Mouse (Mus musculus): ENCODE data around the gene Pyy. TPM values are rescaled to one million over a fixed set of nuclear protein-coding genes. Genes with fewer than 3 reads are reported as not detected.

The Pyy gene
- polyA plus RNA-seq, 1 experiment from 2014 or later = not detected

GRCm38 (mm10) chr11:102142355-102142754 is 34.7 kb upstream of the Pyy start:
- Histone ChIP-seq H3K9ac (ENCODE audit: low read length) (no peak overlapping the region), H3K27ac (ENCODE audit: low read length) (no peak overlapping the region), H3K4me2 (ENCODE audit: low read depth, low read length) (no peak overlapping the region), H3K9me3 (replicated peaks; ENCODE audit: control insufficient read depth, low read length) (no peaks in the 10 kb centered on the region), H3K4me1 (ENCODE audit: control insufficient read depth, insufficient read depth, low read length) (peaks cover 19% of the 10 kb centered on the region), H3K36me3 (ENCODE audit: control insufficient read depth, insufficient read depth) (no peaks in the 10 kb centered on the region), H3K4me3 (ENCODE audit: low read length) (no peak overlapping the region), H3K27me3 (ENCODE audit: control insufficient read depth, insufficient read depth, low read length) (peaks cover 36% of the 10 kb centered on the region)
- no peak for ATAC-seq (replicated peaks; ENCODE audit: extremely low read depth, insufficient read depth, low FRiP score)
- WGBS = 70% methylated on average over 7 of the region's 7 CpGs

GRCm38 (mm10) chr11:102140508-102140907 is 32.9 kb upstream of the Pyy start:
- no peaks in the 10 kb centered on the region for H3K36me3 ChIP-seq (ENCODE audit: control insufficient read depth, insufficient read depth)
- H3K9me3 ChIP-seq (replicated peaks; ENCODE audit: control insufficient read depth, low read length) = no peaks in the 10 kb centered on the region
- no peak for ATAC-seq (replicated peaks; ENCODE audit: extremely low read depth, insufficient read depth, low FRiP score)
- no peak overlapping the region for H3K4me3 ChIP-seq (ENCODE audit: low read length)
- H3K4me1 ChIP-seq (ENCODE audit: control insufficient read depth, insufficient read depth, low read length) = peaks cover 5% of the 10 kb centered on the region; the same call in 1 of the 2 replicates
- H3K4me2 ChIP-seq (ENCODE audit: low read depth, low read length) = no peak overlapping the region
- WGBS = 2% methylated on average over 5 of the region's 5 CpGs
- no peak overlapping the region for H3K9ac ChIP-seq (ENCODE audit: low read length)
- no peak overlapping the region for H3K27ac ChIP-seq (ENCODE audit: low read length)
- peaks cover 17% of the 10 kb centered on the region for H3K27me3 ChIP-seq (ENCODE audit: control insufficient read depth, insufficient read depth, low read length)

GRCm38 (mm10) chr11:102138447-102138740 is 30.8 kb upstream of the Pyy start:
- WGBS = under 1% methylated on average over 18 of the region's 18 CpGs
- Histone ChIP-seq H3K27ac (ENCODE audit: low read length) (no peak overlapping the region), H3K36me3 (ENCODE audit: control insufficient read depth, insufficient read depth) (no peaks in the 10 kb centered on the region), H3K9me3 (replicated peaks; ENCODE audit: control insufficient read depth, low read length) (no peaks in the 10 kb centered on the region), H3K4me2 (ENCODE audit: low read depth, low read length) (peak overlapping the region; percentile 61), H3K4me1 (ENCODE audit: control insufficient read depth, insufficient read depth, low read length) (0 out of 2 replicates have a peak, but pooled peaks cover 2% of the 10 kb centered on the region), H3K4me3 (ENCODE audit: low read length) (peak overlapping the region; percentile 34), H3K27me3 (ENCODE audit: control insufficient read depth, insufficient read depth, low read length) (0 out of 2 replicates have a peak, but pooled peaks cover 6% of the 10 kb centered on the region), H3K9ac (ENCODE audit: low read length) (no peak overlapping the region)
- no peak for ATAC-seq (replicated peaks; ENCODE audit: extremely low read depth, insufficient read depth, low FRiP score)

GRCm38 (mm10) chr11:102137625-102138446 is 30.2 kb upstream of the Pyy start:
- H3K4me1 ChIP-seq (ENCODE audit: control insufficient read depth, insufficient read depth, low read length) = 0 out of 2 replicates have a peak, but pooled peaks cover 2% of the 10 kb centered on the region
- H3K9ac ChIP-seq (ENCODE audit: low read length) = no peak overlapping the region
- 0 out of 2 replicates have a peak, but pooled peaks cover 6% of the 10 kb centered on the region for H3K27me3 ChIP-seq (ENCODE audit: control insufficient read depth, insufficient read depth, low read length)
- no peak for ATAC-seq (replicated peaks; ENCODE audit: extremely low read depth, insufficient read depth, low FRiP score)
- WGBS = 37% methylated on average over 13 of the region's 13 CpGs
- no peak overlapping the region for H3K27ac ChIP-seq (ENCODE audit: low read length)
- peak overlapping the region; percentile 34 for H3K4me3 ChIP-seq (ENCODE audit: low read length)
- H3K36me3 ChIP-seq (ENCODE audit: control insufficient read depth, insufficient read depth) = no peaks in the 10 kb centered on the region
- no peaks in the 10 kb centered on the region for H3K9me3 ChIP-seq (replicated peaks; ENCODE audit: control insufficient read depth, low read length)
- peak overlapping the region; percentile 61 for H3K4me2 ChIP-seq (ENCODE audit: low read depth, low read length)

- H3K27ac ChIP-seq (ENCODE audit: low read length) = no peak overlapping the region
- ATAC-seq (replicated peaks; ENCODE audit: extremely low read depth, insufficient read depth, low FRiP score) = no peak
Measured at GRCm38 (mm10) chr11:102134516-102134915, 26.9 kb upstream of the Pyy start.

GRCm38 (mm10) chr11:102117386-102117785 is 9.8 kb upstream of the Pyy start:
- no peak for ATAC-seq (replicated peaks; ENCODE audit: extremely low read depth, insufficient read depth, low FRiP score)
- no peak overlapping the region for H3K9ac ChIP-seq (ENCODE audit: low read length)
- H3K4me3 ChIP-seq (ENCODE audit: low read length) = no peak overlapping the region
- no peak overlapping the region for H3K27ac ChIP-seq (ENCODE audit: low read length)
- no peaks in the 10 kb centered on the region for H3K4me1 ChIP-seq (ENCODE audit: control insufficient read depth, insufficient read depth, low read length)
- no peaks in the 10 kb centered on the region for H3K36me3 ChIP-seq (ENCODE audit: control insufficient read depth, insufficient read depth)
- peaks cover 5% of the 10 kb centered on the region; the same call in 1 of the 2 replicates for H3K9me3 ChIP-seq (replicated peaks; ENCODE audit: control insufficient read depth, low read length)
- H3K4me2 ChIP-seq (ENCODE audit: low read depth, low read length) = no peak overlapping the region
- peaks cover 6% of the 10 kb centered on the region; the same call in 1 of the 2 replicates for H3K27me3 ChIP-seq (ENCODE audit: control insufficient read depth, insufficient read depth, low read length)
- WGBS = 66% methylated on average over 6 of the region's 6 CpGs

More at GRCm38 (mm10) chr11:102134516-102134915, 26.9 kb upstream of the Pyy start:
- Histone ChIP-seq H3K4me2 (ENCODE audit: low read depth, low read length) (no peak overlapping the region), H3K4me1 (ENCODE audit: control insufficient read depth, insufficient read depth, low read length) (0 out of 2 replicates have a peak, but pooled peaks cover 2% of the 10 kb centered on the region), H3K36me3 (ENCODE audit: control insufficient read depth, insufficient read depth) (no peaks in the 10 kb centered on the region), H3K9me3 (replicated peaks; ENCODE audit: control insufficient read depth, low read length) (no peaks in the 10 kb centered on the region), H3K27me3 (ENCODE audit: control insufficient read depth, insufficient read depth, low read length) (no peaks in the 10 kb centered on the region), H3K4me3 (ENCODE audit: low read length) (no peak overlapping the region), H3K9ac (ENCODE audit: low read length) (no peak overlapping the region)
- WGBS = 25% methylated on average over 4 of the region's 4 CpGs

- ATAC-seq (replicated peaks; ENCODE audit: extremely low read depth, insufficient read depth, low FRiP score) = no peak
- Histone ChIP-seq H3K9ac (ENCODE audit: low read length) (no peak overlapping the region), H3K36me3 (ENCODE audit: control insufficient read depth, insufficient read depth) (no peaks in the 10 kb centered on the region), H3K4me3 (ENCODE audit: low read length) (no peak overlapping the region), H3K9me3 (replicated peaks; ENCODE audit: control insufficient read depth, low read length) (peaks cover 5% of the 10 kb centered on the region; the same call in 1 of the 2 replicates), H3K4me1 (ENCODE audit: control insufficient read depth, insufficient read depth, low read length) (no peaks in the 10 kb centered on the region), H3K27ac (ENCODE audit: low read length) (no peak overlapping the region), H3K27me3 (ENCODE audit: control insufficient read depth, insufficient read depth, low read length) (peaks cover 7% of the 10 kb centered on the region; the same call in 1 of the 2 replicates), H3K4me2 (ENCODE audit: low read depth, low read length) (no peak overlapping the region)
- whole genome bisulfite sequencing = 44% methylated on average over 8 of the region's 8 CpGs
Measured at GRCm38 (mm10) chr11:102116241-102116640, 8.6 kb upstream of the Pyy start.

- Histone ChIP-seq H3K27ac (ENCODE audit: low read length) (no peak overlapping the region), H3K9ac (ENCODE audit: low read length) (no peak overlapping the region), H3K4me3 (ENCODE audit: low read length) (no peak overlapping the region), H3K4me1 (ENCODE audit: control insufficient read depth, insufficient read depth, low read length) (no peaks in the 10 kb centered on the region), H3K27me3 (ENCODE audit: control insufficient read depth, insufficient read depth, low read length) (peaks cover 34% of the 10 kb centered on the region), H3K4me2 (ENCODE audit: low read depth, low read length) (no peak overlapping the region), H3K9me3 (replicated peaks; ENCODE audit: control insufficient read depth, low read length) (no peaks in the 10 kb centered on the region), H3K36me3 (ENCODE audit: control insufficient read depth, insufficient read depth) (no peaks in the 10 kb centered on the region)
- 33% methylated on average over 5 of the region's 5 CpGs for WGBS
- no peak for ATAC-seq (replicated peaks; ENCODE audit: extremely low read depth, insufficient read depth, low FRiP score)
Measured at GRCm38 (mm10) chr11:102111576-102111975, 3.9 kb upstream of the Pyy start.

- WGBS = 2% methylated on average over 18 of the region's 21 CpGs
- no peaks in the 10 kb centered on the region for H3K9me3 ChIP-seq (replicated peaks; ENCODE audit: control insufficient read depth, low read length)
- H3K4me1 ChIP-seq (ENCODE audit: control insufficient read depth, insufficient read depth, low read length) = peaks cover 4% of the 10 kb centered on the region; the same call in 1 of the 2 replicates
- no peak overlapping the region for H3K4me2 ChIP-seq (ENCODE audit: low read depth, low read length)
- no peak for ATAC-seq (replicated peaks; ENCODE audit: extremely low read depth, insufficient read depth, low FRiP score)
- no peak overlapping the region for H3K4me3 ChIP-seq (ENCODE audit: low read length)
- no peaks in the 10 kb centered on the region for H3K36me3 ChIP-seq (ENCODE audit: control insufficient read depth, insufficient read depth)
- H3K27ac ChIP-seq (ENCODE audit: low read length) = no peak overlapping the region
- peaks cover 56% of the 10 kb centered on the region for H3K27me3 ChIP-seq (ENCODE audit: control insufficient read depth, insufficient read depth, low read length)
- no peak overlapping the region for H3K9ac ChIP-seq (ENCODE audit: low read length)
Measured at GRCm38 (mm10) chr11:102106911-102107310, 721 bp downstream of the Pyy start.
